Mouse (Mus musculus): ENCODE measurements at regions not wholly inside any gene's neighbourhood (a gene's known extent, or its start where the extent isn't known, plus 50 kb on each side); places are given as distances from the start of the nearest gene placed in this dataset.
A peak's percentile ranks its signal among the peaks of the same experiment; 100 is the strongest.

DNA sequence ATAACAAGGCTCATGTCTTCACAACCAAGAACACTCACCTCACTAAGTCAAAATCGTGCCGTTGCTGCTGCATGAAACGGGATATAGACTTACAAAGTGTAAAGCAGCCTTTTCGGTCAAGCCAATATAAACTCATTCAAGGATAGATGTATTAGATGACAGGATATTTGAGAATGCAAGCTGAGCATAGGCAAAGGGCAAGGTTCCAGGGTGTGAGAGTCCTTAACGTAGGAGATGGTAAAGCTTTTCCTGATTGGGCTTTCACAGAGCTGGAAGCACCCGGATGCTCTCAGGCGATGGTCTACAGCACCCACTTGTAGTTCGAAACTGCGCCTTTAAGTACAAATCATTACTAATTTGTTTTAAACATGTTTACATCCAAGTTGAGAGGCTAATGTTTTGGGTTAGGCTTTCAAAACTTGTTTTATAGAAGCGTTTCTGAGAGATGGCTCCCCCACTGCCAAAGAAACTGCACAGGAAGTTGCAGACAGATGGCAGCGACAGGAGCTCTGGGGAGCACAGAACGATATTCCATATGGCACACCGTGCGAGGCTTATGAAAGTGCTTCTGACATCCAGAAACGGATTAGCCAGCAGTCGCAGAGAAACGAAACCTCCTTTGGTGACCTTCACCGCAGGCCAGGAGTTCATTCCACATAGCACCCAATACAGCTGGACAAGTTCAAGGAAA lies 54.1 kb upstream of the Rell1 start:
- peak; percentile 83 for DNase-seq (ENCODE audit: low read depth, low spot score)

DNA sequence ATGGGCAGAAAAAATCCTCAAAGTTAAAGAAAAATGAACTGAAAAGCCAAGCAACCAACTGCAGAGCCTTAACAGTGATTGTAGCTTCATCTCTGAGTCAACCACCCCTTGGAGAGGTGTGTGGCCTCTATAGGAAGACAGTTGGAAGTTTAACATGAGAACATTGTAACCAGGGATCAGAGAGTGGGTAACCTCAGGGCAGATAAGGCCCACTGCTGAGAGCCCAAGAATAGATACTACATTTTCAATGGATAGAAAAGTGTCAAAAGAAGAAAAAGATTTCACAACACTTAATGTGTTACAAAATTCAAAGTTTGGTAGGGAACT lies 54.6 kb upstream of the Rell1 start:
- no peak for DNase-seq (ENCODE audit: low read depth, low spot score)

DNA sequence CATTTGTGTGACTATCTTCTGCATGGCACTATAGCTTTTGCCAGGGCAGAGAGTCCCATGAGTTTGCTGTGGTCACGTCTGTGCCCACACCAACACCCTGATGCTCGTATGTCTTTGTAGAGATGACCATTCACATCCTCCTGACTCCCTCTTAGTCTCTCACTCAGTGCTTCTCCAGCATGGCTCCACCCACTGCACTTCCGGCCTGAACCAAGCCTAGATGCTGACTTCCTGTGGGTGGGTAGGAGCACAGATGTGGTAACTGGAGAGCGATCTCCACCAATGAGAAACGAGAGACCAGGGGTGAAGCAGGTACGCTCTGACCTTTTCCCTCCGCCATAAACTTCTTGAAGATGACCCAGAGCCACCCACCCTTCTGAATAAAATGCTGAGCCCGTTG lies 55.7 kb upstream of the Rell1 start:
- DNase-seq (ENCODE audit: low read depth, low spot score) = no peak

DNA sequence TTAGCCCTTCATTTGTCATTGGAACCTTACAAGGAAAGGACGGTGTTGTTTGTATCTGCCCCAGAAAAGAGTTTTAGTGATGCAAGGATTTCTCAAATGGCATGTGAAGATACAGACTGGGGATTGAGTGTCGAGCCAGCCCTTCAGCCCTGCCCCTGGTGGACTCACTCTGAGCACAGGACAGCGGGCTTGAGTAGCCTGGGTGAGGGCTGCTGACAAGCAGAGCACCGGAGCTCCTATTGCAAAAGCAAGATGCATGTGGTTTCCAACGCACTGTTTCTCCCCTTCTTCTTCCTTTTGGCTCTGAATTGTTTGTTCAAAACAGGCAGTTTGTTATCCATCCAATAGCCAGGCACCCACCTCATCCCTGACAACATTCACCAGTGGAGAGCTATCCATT lies 59.0 kb upstream of the Rell1 start:
- no peak for DNase-seq (ENCODE audit: low read depth, low spot score)

- DNase-seq (ENCODE audit: low read depth, low spot score) = no peak
Observed at GRCm38 (mm10) chr5:64029622-64030145, 61.0 kb upstream of the Rell1 start.

DNA sequence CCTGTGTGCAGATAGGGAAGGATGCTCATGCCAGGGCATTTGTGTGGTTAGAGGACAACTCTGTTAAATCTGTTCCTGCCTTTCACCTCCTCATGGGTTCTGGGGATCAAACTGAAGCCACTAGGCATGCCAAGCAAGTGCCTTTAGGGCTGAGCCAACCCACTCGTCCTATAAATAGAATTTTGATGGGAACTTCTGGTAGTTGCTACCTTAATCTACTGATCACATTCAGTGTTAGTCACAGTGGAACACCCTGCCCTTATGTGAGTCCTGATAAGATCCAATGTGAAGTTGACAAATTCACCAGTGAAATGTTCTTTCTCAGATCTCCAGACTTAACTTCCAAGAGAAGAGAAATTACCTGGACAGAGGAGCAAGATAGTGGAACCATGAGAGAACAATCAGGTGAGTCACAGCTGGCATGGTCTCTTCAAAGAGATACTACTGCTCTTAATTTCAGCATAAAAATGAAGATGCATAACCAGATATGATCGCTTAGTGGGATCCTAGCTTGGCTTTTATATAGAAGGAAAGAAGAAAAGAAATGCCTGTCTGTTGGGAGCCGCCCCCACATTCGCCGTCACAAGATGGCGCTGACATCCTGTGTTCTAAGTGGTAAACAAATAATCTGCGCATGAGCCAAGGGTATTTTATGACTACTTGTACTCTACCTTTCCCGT lies 61.7 kb upstream of the Rell1 start:
- no peak for DNase-seq (ENCODE audit: low read depth, low spot score)

DNA sequence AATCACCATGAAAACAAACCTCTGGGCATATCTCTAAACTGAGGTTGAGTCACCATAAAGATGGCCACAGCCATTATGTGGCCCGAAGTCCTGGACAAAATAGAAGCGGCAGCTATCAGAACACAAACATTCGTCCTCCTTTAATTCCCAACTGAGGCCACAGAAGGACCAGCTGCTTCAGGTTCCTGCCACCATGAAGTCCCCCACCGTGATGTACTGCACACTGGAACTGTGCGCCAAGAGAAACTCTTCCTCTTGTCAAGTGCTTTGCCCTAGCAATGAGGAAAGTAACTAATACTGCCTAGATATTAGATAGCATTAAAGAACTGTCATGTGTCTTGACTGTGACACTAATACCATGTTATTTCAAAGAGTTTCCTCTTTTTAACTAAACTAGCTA lies 54.4 kb upstream of the Pgm2 start:
- no peak for DNase-seq (ENCODE audit: low read depth, low spot score)

DNA sequence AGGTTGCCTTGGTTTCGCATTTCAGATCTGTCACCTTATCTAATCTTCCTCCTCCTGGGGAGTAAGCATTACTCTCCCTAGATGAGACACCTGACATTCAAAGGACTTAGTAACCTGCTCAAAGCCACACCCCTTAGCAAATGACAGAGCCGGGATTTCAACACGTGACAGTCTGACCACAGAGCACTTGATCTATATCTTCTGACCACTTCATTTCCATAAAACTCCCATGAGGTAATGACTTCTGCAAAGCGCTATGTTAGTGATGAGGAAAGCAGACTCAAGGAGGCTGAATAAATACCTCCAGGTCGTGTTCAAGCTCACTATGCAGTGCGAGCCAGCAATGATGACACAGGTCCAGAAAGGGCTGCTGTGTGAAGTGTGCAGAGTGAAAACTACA lies 52.1 kb upstream of the Pgm2 start:
- no peak for DNase-seq (ENCODE audit: low read depth, low spot score)
